Mouse (Mus musculus): ENCODE results near the gene Gtdc1.

DNA sequence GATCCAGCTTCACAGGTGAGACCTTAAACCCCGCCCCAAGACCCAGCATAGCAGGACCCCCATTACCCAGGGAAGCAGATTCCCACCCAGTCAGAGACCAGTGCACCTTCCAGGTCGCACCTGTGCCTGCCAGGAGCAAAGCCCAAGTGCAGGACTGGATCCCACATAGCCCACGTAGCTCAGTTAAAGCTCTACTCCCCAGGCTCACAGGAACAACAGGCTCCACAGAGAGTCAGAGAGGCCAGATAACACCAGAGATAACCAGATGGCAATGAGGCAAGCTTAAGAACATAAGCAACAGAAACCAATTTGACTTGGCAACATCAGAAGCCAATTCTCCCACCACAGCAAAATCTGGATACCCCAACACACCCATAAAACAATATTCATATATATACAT, 113.7 kb downstream of the Gtdc1 start:
- TF ChIP-seq CTCF (IDR thresholded peaks at IDR 0.05) (no peak), POLR2A (IDR thresholded peaks at IDR 0.05; ENCODE audit: insufficient read depth, low read depth, low read length) (no peak), EP300 (IDR thresholded peaks at IDR 0.05; ENCODE audit: insufficient read depth, low read depth, low read length) (no peak)
